Mouse (Mus musculus) testis, adult 2 months (tissue): ENCODE data around the gene Adprhl2. TPM values are rescaled to one million over a fixed set of nuclear protein-coding genes. Genes with fewer than 3 reads are reported as not detected.
A peak's percentile ranks its signal among the peaks of the same experiment; 100 is the strongest.

ENCODE experiments used
- H3K27ac ChIP-seq: fragments of 200-500 bp; 2 replicates; pipeline ENCODE4 v1.5.1; 2012; ENCODE audit warnings: low read depth, low read length; ENCODE audit not compliant: control insufficient read depth, insufficient read depth
- H3K27me3 ChIP-seq: fragments of 200-500 bp; 2 replicates; pipeline ENCODE4 v1.6.1; 2012; ENCODE audit warnings: mild to moderate bottlenecking, low read length, moderate library complexity; ENCODE audit not compliant: control insufficient read depth, insufficient read depth
- H3K36me3 ChIP-seq: fragments of 200-500 bp; 2 replicates; pipeline ENCODE4 v1.6.1; 2012; ENCODE audit warnings: mild to moderate bottlenecking, low read length; ENCODE audit not compliant: control insufficient read depth, insufficient read depth
- H3K4me1 ChIP-seq: fragments of 200-500 bp; 2 replicates; pipeline ENCODE4 v1.6.1; 2012; ENCODE audit warnings: low read length; ENCODE audit not compliant: control insufficient read depth, insufficient read depth
- H3K4me3 ChIP-seq: fragments of 200-500 bp; 2 replicates; pipeline ENCODE4 v1.5.1; 2012; ENCODE audit warnings: low read depth, mild to moderate bottlenecking, low read length, moderate library complexity, mixed read lengths; ENCODE audit not compliant: control insufficient read depth
- CTCF ChIP-seq: fragments of 200-500 bp; IDR thresholded peaks from 2 replicates; pipeline ENCODE4 v1.5.1; 2012; ENCODE audit warnings: low read depth, mild to moderate bottlenecking, inconsistent platforms, low read length, moderate library complexity; ENCODE audit not compliant: control insufficient read depth, insufficient read depth, insufficient replicate concordance
- POLR2A ChIP-seq: fragments of 200-500 bp; IDR thresholded peaks from 2 replicates; pipeline ENCODE4 v1.6.1; 2012; ENCODE audit warnings: low read depth, mild to moderate bottlenecking, inconsistent platforms, low read length, moderate library complexity; ENCODE audit not compliant: control insufficient read depth
- polyA plus RNA-seq: library from polyadenylated mRNA; depleted of rRNA; stranded (reverse); fragments of >200 nt; gene quantifications from 2 replicates; pipeline ENCODE4 v1.2.3, GENCODE M21; 2012

Gene Adprhl2
- polyA plus RNA-seq, 1 experiment = 5.8 TPM

GRCm38 (mm10) chr4:126283582-126283981 is 37.9 kb downstream of the Adprhl2 start:
- Histone ChIP-seq H3K4me3 (no peak overlapping the region), H3K27ac (no peak overlapping the region), H3K36me3 (no peaks in the 10 kb centered on the region), H3K4me1 (peaks cover 9% of the 10 kb centered on the region), H3K27me3 (no peaks in the 10 kb centered on the region)
- TF ChIP-seq CTCF (no peak), POLR2A (no peak)

DNA sequence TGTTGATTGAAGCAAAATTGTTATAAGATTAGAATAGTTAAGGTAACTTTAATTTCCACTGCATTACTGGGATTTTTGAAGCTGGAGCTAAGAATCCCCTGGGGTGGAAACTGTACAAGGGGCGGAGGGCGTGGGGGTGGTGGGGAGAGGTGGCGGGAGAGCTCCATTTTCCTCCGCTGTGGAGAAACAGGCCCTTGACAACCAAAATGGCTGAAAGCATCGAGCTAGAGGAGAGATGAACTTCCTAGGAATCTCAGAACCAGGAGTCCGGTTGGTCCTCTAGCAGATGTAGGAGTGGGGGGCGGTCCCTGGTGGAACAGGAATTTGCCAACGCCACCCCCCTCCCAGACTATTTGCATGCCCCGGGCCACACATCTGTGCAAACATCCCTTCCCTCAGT is 39.8 kb downstream of the Adprhl2 start:
- H3K4me3 ChIP-seq = no peak overlapping the region
- TF ChIP-seq POLR2A (no peak), CTCF (no peak)
- no peaks in the 10 kb centered on the region for H3K36me3 ChIP-seq
- H3K4me1 ChIP-seq = peaks cover 7% of the 10 kb centered on the region
- H3K27me3 ChIP-seq = no peaks in the 10 kb centered on the region
- H3K27ac ChIP-seq = no peak overlapping the region

GRCm38 (mm10) chr4:126278961-126279360 is 42.5 kb downstream of the Adprhl2 start:
- TF ChIP-seq POLR2A (no peak), CTCF (no peak)
- Histone ChIP-seq H3K4me1 (peaks cover 2% of the 10 kb centered on the region; the same call in 1 of the 2 replicates), H3K27ac (no peak overlapping the region), H3K27me3 (no peaks in the 10 kb centered on the region), H3K4me3 (no peak overlapping the region), H3K36me3 (no peaks in the 10 kb centered on the region)

- no peaks in the 10 kb centered on the region for H3K27me3 ChIP-seq
- H3K4me3 ChIP-seq = no peak overlapping the region
- TF ChIP-seq POLR2A = no peak
- TF ChIP-seq CTCF = no peak
- no peaks in the 10 kb centered on the region for H3K36me3 ChIP-seq
- H3K4me1 ChIP-seq = peaks cover 2% of the 10 kb centered on the region; the same call in 1 of the 2 replicates
- H3K27ac ChIP-seq = no peak overlapping the region
These were observed 43.0 kb downstream of the Adprhl2 start for GRCm38 (mm10) chr4:126278565-126278915.

DNA sequence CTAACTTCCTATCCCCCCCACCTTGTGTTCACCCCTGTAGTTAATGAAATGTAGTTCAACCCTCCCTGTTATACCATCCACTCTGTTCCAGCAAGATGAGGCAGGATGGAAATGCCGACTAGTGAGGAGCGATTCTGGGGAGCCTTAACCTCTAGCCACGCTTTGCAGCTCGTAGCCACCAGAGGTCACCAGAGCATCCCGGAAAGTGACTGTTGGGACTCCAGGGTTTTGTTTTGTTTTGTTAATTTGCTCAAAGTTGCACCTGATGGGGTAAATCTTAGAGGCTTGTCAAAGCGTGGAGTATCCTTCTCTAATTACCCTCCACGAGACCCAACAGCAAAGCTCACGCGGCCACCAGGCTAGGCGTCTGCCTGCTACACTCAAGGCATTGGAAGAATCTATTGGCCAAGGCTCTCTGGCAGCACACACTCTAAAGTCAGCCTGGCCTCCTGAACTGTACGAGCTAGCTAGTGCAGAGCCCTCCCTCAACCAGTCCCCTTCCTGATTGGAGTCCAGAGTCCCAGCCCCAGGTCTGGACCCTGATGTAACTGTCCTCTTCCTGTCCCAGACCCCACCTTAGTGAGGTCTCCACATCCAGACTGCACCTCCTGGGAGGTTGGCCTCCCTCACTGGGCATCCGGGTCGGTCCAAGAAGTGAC is 43.5 kb downstream of the Adprhl2 start:
- Histone ChIP-seq H3K36me3 (no peaks in the 10 kb centered on the region), H3K4me1 (peaks cover 2% of the 10 kb centered on the region; the same call in 1 of the 2 replicates), H3K27me3 (no peaks in the 10 kb centered on the region), H3K4me3 (no peak overlapping the region), H3K27ac (no peak overlapping the region)
- TF ChIP-seq POLR2A (no peak), CTCF (peak; percentile 42; the same call in 1 of the 2 replicates)

- Histone ChIP-seq H3K4me1 (peaks cover 2% of the 10 kb centered on the region; the same call in 1 of the 2 replicates), H3K4me3 (no peak overlapping the region), H3K27ac (no peak overlapping the region), H3K27me3 (no peaks in the 10 kb centered on the region), H3K36me3 (no peaks in the 10 kb centered on the region)
- no peak for TF ChIP-seq POLR2A
- TF ChIP-seq CTCF = no peak
These were observed 45.8 kb downstream of the Adprhl2 start for GRCm38 (mm10) chr4:126275681-126276131.

GRCm38 (mm10) chr4:126275081-126275480 is 46.4 kb downstream of the Adprhl2 start:
- H3K4me1 ChIP-seq = peaks cover 2% of the 10 kb centered on the region; the same call in 1 of the 2 replicates
- H3K27ac ChIP-seq = no peak overlapping the region
- TF ChIP-seq POLR2A (no peak), CTCF (no peak)

DNA sequence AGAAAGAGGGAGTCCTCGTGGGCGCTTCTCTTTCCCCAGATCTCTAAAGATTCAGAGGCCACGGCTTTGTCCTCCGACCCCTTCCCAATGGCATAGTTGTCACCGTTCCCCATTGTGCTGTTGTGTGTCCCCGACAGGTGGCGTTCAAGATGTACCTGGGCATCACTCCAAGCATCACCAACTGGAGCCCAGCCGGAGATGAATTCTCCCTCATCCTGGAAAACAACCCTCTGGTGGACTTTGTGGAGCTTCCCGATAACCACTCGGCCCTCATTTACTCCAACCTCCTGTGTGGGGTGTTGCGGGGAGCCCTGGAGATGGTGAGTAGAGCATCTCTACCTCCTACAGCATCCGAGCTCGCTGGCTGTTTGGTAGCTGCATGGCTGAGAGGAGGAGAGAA is 47.8 kb downstream of the Adprhl2 start:
- H3K4me1 ChIP-seq = peaks cover 2% of the 10 kb centered on the region; the same call in 1 of the 2 replicates
- TF ChIP-seq POLR2A (no peak), CTCF (no peak)
- no peak overlapping the region for H3K4me3 ChIP-seq
- H3K27me3 ChIP-seq = no peaks in the 10 kb centered on the region
- H3K36me3 ChIP-seq = no peaks in the 10 kb centered on the region
- no peak overlapping the region for H3K27ac ChIP-seq

More at GRCm38 (mm10) chr4:126275081-126275480, 46.4 kb downstream of the Adprhl2 start:
- Histone ChIP-seq H3K4me3 (no peak overlapping the region), H3K36me3 (no peaks in the 10 kb centered on the region), H3K27me3 (no peaks in the 10 kb centered on the region)
